Mouse (Mus musculus): ENCODE data around the gene Rdm1.
"Not testable (repeated sequence)": the region's sequence is repeated elsewhere in the genome, so short reads cannot be mapped to it uniquely, and the experiment has no call there.

Gene Rdm1

GRCm38 (mm10) chr11:101626995-101627856, at the start of gene Rdm1:
Gene Rdm1 (plus strand): TSS chr11:101627195.
- DNase-seq, result peak; percentile 78

- DNase-seq, result no peak
Observed at GRCm38 (mm10) chr11:101581081-101581764, 45.8 kb upstream of the Rdm1 start.

- no peak for DNase-seq
Observed at GRCm38 (mm10) chr11:101582054-101583035, 44.6 kb upstream of the Rdm1 start, which contains the start of gene Tmem106a. Gene Tmem106a (plus strand): TSS chr11:101582242.

DNA sequence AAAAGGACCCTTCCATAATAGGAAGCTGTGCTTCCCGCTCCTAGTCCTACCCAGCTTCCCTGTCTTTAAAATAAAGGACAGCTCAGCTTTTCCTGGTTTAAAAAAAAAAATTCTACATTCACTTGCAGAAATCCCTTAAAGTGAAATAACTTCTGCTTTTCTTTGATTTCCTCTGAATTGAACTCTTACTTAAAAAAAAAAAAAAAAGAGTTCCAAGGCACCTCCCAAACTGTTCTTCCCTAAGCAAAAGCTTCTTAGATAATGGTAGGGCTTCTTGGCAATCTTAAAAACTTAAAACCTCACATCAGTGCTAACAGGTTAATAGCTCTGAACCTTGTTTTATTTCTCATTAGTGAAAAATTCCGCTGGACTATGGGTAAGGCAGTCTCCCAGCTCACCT, 43.8 kb upstream of the Rdm1 start:
- DNase-seq, result no peak

- DNase-seq, result not testable (repeated sequence)
Observed at GRCm38 (mm10) chr11:101585031-101585430, 42.0 kb upstream of the Rdm1 start.

DNA sequence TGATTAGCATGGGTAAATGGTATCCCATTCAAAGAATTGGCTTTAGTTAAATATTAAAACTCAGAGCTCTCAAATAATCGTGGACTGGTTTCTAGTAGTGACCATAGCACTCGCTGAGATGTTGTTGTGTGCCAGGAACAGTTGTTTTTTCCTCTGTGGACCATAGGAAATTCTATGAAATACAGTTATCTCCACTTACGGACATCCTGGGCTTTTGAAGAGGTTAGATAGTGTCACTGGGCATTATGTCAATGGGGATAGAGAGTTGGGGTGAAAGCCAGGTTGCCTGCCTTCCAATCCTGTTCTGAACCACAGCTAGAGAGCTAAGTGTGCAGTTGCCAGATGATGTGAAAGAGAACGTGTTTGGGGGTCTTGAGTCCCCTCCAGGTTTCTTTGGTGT, 41.2 kb upstream of the Rdm1 start:
- DNase-seq, result no peak

- DNase-seq, result peak; percentile 68
Observed at GRCm38 (mm10) chr11:101587676-101588075, 39.3 kb upstream of the Rdm1 start.

- no peak for DNase-seq
Observed at GRCm38 (mm10) chr11:101588868-101589267, 38.1 kb upstream of the Rdm1 start.

GRCm38 (mm10) chr11:101589444-101589843, 37.6 kb upstream of the Rdm1 start:
- DNase-seq, result peak; percentile 26

- no peak for DNase-seq
Observed at GRCm38 (mm10) chr11:101589989-101590624, 36.9 kb upstream of the Rdm1 start.

DNA sequence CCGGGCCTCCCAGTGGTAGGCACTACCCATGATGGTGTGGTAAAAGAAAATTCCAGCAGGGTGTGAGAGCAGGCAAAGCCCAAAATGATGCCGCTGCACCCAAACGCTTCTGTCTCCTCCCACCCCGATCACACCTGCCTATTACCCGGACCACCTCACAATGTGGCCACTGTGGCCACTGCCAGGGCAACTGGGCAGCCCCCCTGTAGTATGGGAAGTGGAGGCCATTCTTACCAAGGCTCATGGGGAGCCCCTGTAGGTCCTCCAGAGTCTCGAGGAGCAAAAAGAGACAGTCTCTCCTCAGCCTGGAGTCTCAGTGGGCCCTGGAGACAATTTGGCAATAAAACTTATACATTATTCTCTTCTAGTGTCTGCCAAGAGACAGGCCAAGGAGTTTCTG, 27.8 kb upstream of the Rdm1 start, which contains the start of gene Gm11634:
Gene Gm11634, minus strand, starts transcription at position 101 of the 400 bp plus-strand sequence.
- DNase-seq, result no peak

DNA sequence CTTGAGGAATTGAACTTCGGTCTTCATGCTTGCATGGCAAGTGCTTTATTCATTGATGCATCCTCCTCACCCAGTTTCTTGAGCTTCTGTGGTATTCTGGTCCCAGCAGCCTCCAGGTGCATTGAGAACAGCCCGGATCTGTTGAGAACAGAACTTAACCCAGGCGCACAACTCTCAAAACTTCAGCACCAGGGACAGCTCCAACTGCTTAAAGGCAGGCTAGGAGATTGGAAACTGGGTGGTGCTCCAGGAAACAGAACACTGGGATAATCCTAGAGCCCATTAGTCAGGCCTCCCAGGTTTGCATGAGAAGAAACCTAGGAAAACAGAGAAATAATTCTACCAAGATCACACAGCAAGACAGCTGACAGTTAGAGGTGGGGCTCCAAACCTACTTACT, 24.5 kb upstream of the Rdm1 start:
- no peak for DNase-seq

- no peak for DNase-seq
Observed at GRCm38 (mm10) chr11:101604116-101604515, 22.9 kb upstream of the Rdm1 start.

DNA sequence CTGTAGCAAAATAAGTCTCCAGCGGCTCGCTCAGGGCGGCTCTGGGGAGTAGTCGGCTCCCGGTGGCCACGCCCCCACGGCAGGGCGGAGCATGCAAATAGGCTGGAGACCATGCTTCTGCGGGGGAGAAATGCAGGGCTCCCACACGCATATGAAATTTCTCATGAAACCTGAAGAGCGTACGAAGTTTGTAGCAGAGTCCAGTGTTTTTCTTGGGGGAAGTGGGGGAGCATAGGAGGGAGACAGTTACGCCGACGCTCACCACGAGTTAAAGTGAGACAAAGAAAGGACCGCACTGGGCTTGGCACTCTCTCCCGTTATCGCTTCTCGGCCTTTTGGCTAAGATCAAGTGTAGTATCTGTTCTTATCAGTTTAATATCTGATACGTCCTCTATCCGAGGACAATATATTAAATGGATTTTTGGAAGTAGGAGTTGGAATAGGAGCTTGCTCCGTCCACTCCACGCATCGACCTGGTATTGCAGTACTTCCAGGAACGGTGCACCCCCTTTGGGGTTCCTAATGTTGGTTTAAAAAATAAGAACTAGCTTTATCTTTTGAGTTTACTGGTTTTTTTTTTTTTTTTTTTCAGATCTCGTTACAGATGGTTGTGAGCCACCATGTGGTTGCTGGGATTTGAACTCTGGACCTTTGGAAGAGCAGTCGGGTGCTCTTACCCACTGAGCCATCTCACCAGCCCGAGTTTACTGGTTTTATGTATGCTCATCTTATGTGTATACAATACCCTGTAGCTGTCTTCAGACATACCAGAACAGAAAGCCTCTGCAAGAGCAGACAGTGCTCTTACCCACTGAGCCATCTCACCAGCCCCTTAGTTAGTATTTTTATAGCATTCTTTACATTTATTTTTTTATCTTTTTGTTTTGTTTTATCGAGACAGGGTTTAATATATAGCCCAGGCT, 22.2 kb upstream of the Rdm1 start:
- peak; percentile 35 for DNase-seq

GRCm38 (mm10) chr11:101607134-101607533, 19.9 kb upstream of the Rdm1 start:
- not testable (repeated sequence) for DNase-seq

- no peak for DNase-seq
Observed at GRCm38 (mm10) chr11:101610445-101610844, 16.6 kb upstream of the Rdm1 start.

DNA sequence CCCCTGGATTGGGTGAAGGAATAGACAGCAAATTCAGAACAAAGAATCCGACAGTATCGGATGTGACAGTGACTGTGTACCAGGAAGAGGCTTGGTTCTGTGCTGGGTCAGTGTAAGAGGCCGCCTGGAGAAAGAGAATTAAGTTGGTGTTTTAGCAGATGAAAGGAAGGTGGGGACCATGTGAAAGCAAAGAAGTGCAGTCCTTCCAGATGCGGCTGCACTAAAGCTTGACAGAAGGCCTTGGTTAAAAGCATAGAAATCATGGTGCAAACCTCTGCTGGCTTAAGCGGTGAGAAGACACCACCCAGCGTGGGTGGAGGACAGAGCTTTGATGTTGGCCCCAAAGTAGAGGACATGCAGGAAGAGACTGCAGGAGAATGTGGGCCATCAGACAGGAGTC, 13.4 kb upstream of the Rdm1 start:
- DNase-seq, result no peak

GRCm38 (mm10) chr11:101614116-101614515, 12.9 kb upstream of the Rdm1 start:
- no peak for DNase-seq

GRCm38 (mm10) chr11:101615380-101615779, 11.6 kb upstream of the Rdm1 start:
- no peak for DNase-seq

GRCm38 (mm10) chr11:101616104-101616503, 10.9 kb upstream of the Rdm1 start:
- DNase-seq, result no peak
